Mouse (Mus musculus): ENCODE measurements at regions not wholly inside any gene's neighbourhood (a gene's known extent, or its start where the extent isn't known, plus 50 kb on each side); places are given as distances from the start of the nearest gene placed in this dataset.

GRCm38 (mm10) chr5:46338461-46338860 lies 481.0 kb upstream of the Lcorl start:
- ATAC-seq (replicated peaks; ENCODE audit: low FRiP score, low TSS enrichment, poor library complexity, severe bottlenecking) = no peak

- no peak for ATAC-seq (replicated peaks; ENCODE audit: low FRiP score, low TSS enrichment, poor library complexity, severe bottlenecking)
Observed at GRCm38 (mm10) chr5:46330880-46331279, 473.5 kb upstream of the Lcorl start.

Measured in megakaryocyte-erythroid progenitor cell, adult 5-6 weeks (primary cell).